In genomic region chr16:45595494-45595893, GRCm38 (mm10) we compare ENCODE assay signal across 28 mouse cellular contexts. TPM values are rescaled to one million over a fixed set of nuclear protein-coding genes. Genes with fewer than 3 reads are reported as not detected.
DNase-seq lines count a peak whose midpoint lies in the region; ATAC-seq and TF ChIP-seq lines count a peak whose summit lies in the region.
"Had no signal": no experiment of that assay in that cellular context is flagged by ENCODE, and none has a peak within 500 bp of the region (broad histone marks: within the 10 kb centered on the region; RNA-seq: fewer than 3 reads in every experiment).

No protein-coding gene starts in this region.

- no peak for TF ChIP-seq CTCF in brain, embryonic 14.5 days (IDR thresholded peaks at IDR 0.05; ENCODE audit: borderline replicate concordance, extremely low read depth, insufficient read depth, insufficient read length)

- H3K9ac ChIP-seq in hindbrain, embryonic 11.5 days (ENCODE audit: low read depth, low read length), result no peak overlapping the region
- H3K9ac ChIP-seq in hindbrain, embryonic 13.5 days, result no peak overlapping the region
- no peak overlapping the region for H3K9ac ChIP-seq in hindbrain, embryonic 14.5 days
- H3K9ac ChIP-seq: embryonic facial prominence, embryonic 12.5 days; forebrain, embryonic 13.5 days; forebrain, embryonic 15.5 days had no signal

- ATAC-seq in hindbrain, embryonic 11.5 days (ENCODE audit: low FRiP score), result peak; percentile 73
- 0 out of 2 replicates have a peak, but pooled peaks have one; percentile 57 for ATAC-seq in hindbrain, embryonic 13.5 days (ENCODE audit: low FRiP score)
- no peak for ATAC-seq in hindbrain, embryonic 14.5 days (ENCODE audit: low FRiP score)
- ATAC-seq in cerebellum, adult (ENCODE audit: insufficient number of reproducible peaks, low FRiP score, low TSS enrichment), result no peak
- ATAC-seq: activated CD4-positive, CD25-positive, alpha-beta regulatory T cell, adult 4 months; CD4-positive, CD25-positive, alpha-beta regulatory T cell, adult 4 months; forebrain, embryonic 13.5 days; forebrain, embryonic 15.5 days; Patski had no signal

- no peak overlapping the region for H3K4me3 ChIP-seq in hindbrain, embryonic 11.5 days (ENCODE audit: low read depth, low read length)
- no peak overlapping the region for H3K4me3 ChIP-seq in hindbrain, embryonic 10.5 days
- H3K4me3 ChIP-seq in hindbrain, embryonic 13.5 days, result no peak overlapping the region
- no peak overlapping the region for H3K4me3 ChIP-seq in hindbrain, embryonic 14.5 days (replicated peaks; ENCODE audit: low read length)
- H3K4me3 ChIP-seq: embryonic facial prominence, embryonic 10.5 days; embryonic facial prominence, embryonic 12.5 days; forebrain, embryonic 13.5 days; forebrain, embryonic 15.5 days had no signal

- no peak for TF ChIP-seq POLR2A in brain, embryonic 14.5 days (IDR thresholded peaks at IDR 0.05; ENCODE audit: borderline replicate concordance, extremely low read depth, insufficient read depth, insufficient read length, poor library complexity, severe bottlenecking)

- H3K4me1 ChIP-seq in hindbrain, embryonic 11.5 days (replicated peaks; ENCODE audit: control insufficient read depth, insufficient read depth, low read length), result no peaks in the 10 kb centered on the region
- no peaks in the 10 kb centered on the region for H3K4me1 ChIP-seq in hindbrain, embryonic 10.5 days (replicated peaks)
- H3K4me1 ChIP-seq in hindbrain, embryonic 13.5 days (replicated peaks), result peaks cover 4% of the 10 kb centered on the region; the same call in 1 of the 2 replicates
- no peaks in the 10 kb centered on the region for H3K4me1 ChIP-seq in hindbrain, embryonic 14.5 days (replicated peaks; ENCODE audit: control insufficient read depth, insufficient read depth, low read length)
- H3K4me1 ChIP-seq: embryonic facial prominence, embryonic 10.5 days; embryonic facial prominence, embryonic 12.5 days; forebrain, embryonic 13.5 days; forebrain, embryonic 15.5 days had no signal

- no peaks in the 10 kb centered on the region for H3K9me3 ChIP-seq in hindbrain, embryonic 11.5 days (ENCODE audit: control insufficient read depth, low read length)
- no peaks in the 10 kb centered on the region for H3K9me3 ChIP-seq in hindbrain, embryonic 10.5 days
- no peaks in the 10 kb centered on the region for H3K9me3 ChIP-seq in hindbrain, embryonic 13.5 days
- no peaks in the 10 kb centered on the region for H3K9me3 ChIP-seq in hindbrain, embryonic 14.5 days (ENCODE audit: control insufficient read depth, low read length)
- H3K9me3 ChIP-seq: embryonic facial prominence, embryonic 10.5 days; embryonic facial prominence, embryonic 12.5 days; forebrain, embryonic 13.5 days; forebrain, embryonic 15.5 days; G1E had no signal

- H3K36me3 ChIP-seq in hindbrain, embryonic 11.5 days (ENCODE audit: control insufficient read depth, insufficient read depth, low read length), result no peaks in the 10 kb centered on the region
- no peaks in the 10 kb centered on the region for H3K36me3 ChIP-seq in hindbrain, embryonic 10.5 days
- no peaks in the 10 kb centered on the region for H3K36me3 ChIP-seq in hindbrain, embryonic 13.5 days
- no peaks in the 10 kb centered on the region for H3K36me3 ChIP-seq in hindbrain, embryonic 14.5 days (replicated peaks; ENCODE audit: control insufficient read depth, insufficient read depth)
- H3K36me3 ChIP-seq: embryonic facial prominence, embryonic 10.5 days; embryonic facial prominence, embryonic 12.5 days; forebrain, embryonic 15.5 days; G1E had no signal

- no peak overlapping the region for H3K4me2 ChIP-seq in hindbrain, embryonic 11.5 days (replicated peaks; ENCODE audit: low read depth, low read length)
- H3K4me2 ChIP-seq in hindbrain, embryonic 13.5 days, result no peak overlapping the region
- no peak overlapping the region for H3K4me2 ChIP-seq in hindbrain, embryonic 14.5 days (replicated peaks)
- H3K4me2 ChIP-seq: embryonic facial prominence, embryonic 12.5 days; forebrain, embryonic 13.5 days; forebrain, embryonic 15.5 days had no signal

- no peak for DNase-seq in hindbrain, embryonic 11.5 days (ENCODE audit: low spot score)
- DNase-seq in hindbrain, embryonic 10.5 days (ENCODE audit: low spot score), result no peak
- DNase-seq in hindbrain, embryonic 14.5 days (ENCODE audit: low spot score), result no peak
- peak; percentile 5 for DNase-seq in brain, embryonic 14.5 days (ENCODE audit: low read depth)
- peak; percentile 15 for DNase-seq in retina, postnatal 1 day
- DNase-seq: adrenal gland, adult 8-10 months; adrenal gland, postnatal 14 days; adrenal gland, postnatal 36 days; B cell, adult 2 months; cerebellum, adult 11-12 months; cerebellum, adult 2 months; cerebellum, adult 9-10 months; cerebellum, postnatal 10 days; cerebellum, postnatal 25 days had no signal

- no peak overlapping the region for H3K27ac ChIP-seq in hindbrain, embryonic 11.5 days (ENCODE audit: low read depth, low read length)
- no peak overlapping the region for H3K27ac ChIP-seq in hindbrain, embryonic 10.5 days
- H3K27ac ChIP-seq in hindbrain, embryonic 13.5 days, result no peak overlapping the region
- H3K27ac ChIP-seq in hindbrain, embryonic 14.5 days, result no peak overlapping the region
- H3K27ac ChIP-seq: embryonic facial prominence, embryonic 10.5 days; embryonic facial prominence, embryonic 12.5 days; forebrain, embryonic 13.5 days; forebrain, embryonic 15.5 days had no signal

- H3K27me3 ChIP-seq in hindbrain, embryonic 11.5 days (ENCODE audit: control insufficient read depth, insufficient read depth, low read length), result no peaks in the 10 kb centered on the region
- H3K27me3 ChIP-seq in hindbrain, embryonic 10.5 days (ENCODE audit: insufficient read depth, poor library complexity, severe bottlenecking), result no peaks in the 10 kb centered on the region
- no peaks in the 10 kb centered on the region for H3K27me3 ChIP-seq in hindbrain, embryonic 13.5 days
- no peaks in the 10 kb centered on the region for H3K27me3 ChIP-seq in hindbrain, embryonic 14.5 days (ENCODE audit: control insufficient read depth, insufficient read depth, low read length)
- H3K27me3 ChIP-seq: CH12.LX; embryonic facial prominence, embryonic 12.5 days; forebrain, embryonic 13.5 days; forebrain, embryonic 15.5 days had no signal

RNA-seq across cellular contexts. Expression of gene Gcsam, which starts 14.7 kb away (rescaled TPM):
- 0.07 and 0.34 TPM in 2 replicates for polyA plus RNA-seq in hindbrain, embryonic 11.5 days (2014; fragmentation: Nextera tagmentation; extraction: Ambion mirVana)
- 0.08 TPM in 1 of 2 replicates, not detected in the other for polyA plus RNA-seq in hindbrain, embryonic 10.5 days (2016; fragmentation: Nextera tagmentation; extraction: Ambion mirVana)
- polyA plus RNA-seq in hindbrain, embryonic 13.5 days (2015; fragmentation: Nextera tagmentation; extraction: Ambion mirVana), result not detected in 2 replicates
- 0.08 TPM in 1 of 2 replicates, not detected in the other for polyA plus RNA-seq in hindbrain, embryonic 14.5 days (2014; fragmentation: Nextera tagmentation; extraction: Ambion mirVana)
- polyA plus RNA-seq in brain, embryonic 14.5 days (2012; rRNA removed), result 0.04 and 0.05 TPM in 2 replicates
- polyA plus RNA-seq: cerebellum, adult 2 months; cortical plate, adult 2 months; forebrain, embryonic 11.5 days; forebrain, embryonic 13.5 days; forebrain, embryonic 15.5 days; G1E; Patski had no signal

RNA-seq across cellular contexts. Expression of gene BC016579, which starts 58.4 kb away (rescaled TPM):
- polyA plus RNA-seq in hindbrain, embryonic 11.5 days (2014; fragmentation: Nextera tagmentation; extraction: Ambion mirVana), result 0.15 and 0.28 TPM in 2 replicates
- not detected in 2 replicates for polyA plus RNA-seq in hindbrain, embryonic 10.5 days (2016; fragmentation: Nextera tagmentation; extraction: Ambion mirVana)
- not detected in 2 replicates for polyA plus RNA-seq in hindbrain, embryonic 13.5 days (2015; fragmentation: Nextera tagmentation; extraction: Ambion mirVana)
- 0.09 TPM in 1 of 2 replicates, not detected in the other for polyA plus RNA-seq in hindbrain, embryonic 14.5 days (2014; fragmentation: Nextera tagmentation; extraction: Ambion mirVana)
- polyA plus RNA-seq in brain, embryonic 14.5 days (2012; rRNA removed), result 0.22 and 0.30 TPM in 2 replicates
- polyA plus RNA-seq: activated CD4-positive, CD25-positive, alpha-beta regulatory T cell, adult 4 months; embryonic facial prominence, embryonic 12.5 days; embryonic facial prominence, embryonic 14.5 days; forebrain, embryonic 11.5 days; forebrain, embryonic 13.5 days; G1E; Patski had no signal

Comparison
In these comparisons a context has a peak if more than half of its experiments do, and no peak if none do; other contexts are left out.
1. ATAC-seq: peak in hindbrain, embryonic 11.5 days (single experiment) and hindbrain, embryonic 13.5 days (single experiment); none in hindbrain, embryonic 14.5 days (single experiment) and cerebellum, adult (single experiment).
2. DNase-seq: peak in brain, embryonic 14.5 days (single experiment) and retina, postnatal 1 day (single experiment); none in hindbrain, embryonic 11.5 days (single experiment), hindbrain, embryonic 10.5 days (single experiment) and hindbrain, embryonic 14.5 days (single experiment).